Mouse (Mus musculus) brain, embryonic 14.5 days (tissue): Measurements from ENCODE around the gene Elovl5.

Source experiments
- CTCF ChIP-seq: fragments of 200-500 bp; IDR thresholded peaks from 2 replicates; pipeline ENCODE4 v1.5.1; 2012; ENCODE audit warnings: inconsistent platforms, mild to moderate bottlenecking, moderate library complexity, borderline replicate concordance; ENCODE audit not compliant: insufficient read depth, insufficient read length; ENCODE audit errors: extremely low read depth
- POLR2A ChIP-seq: fragments of 200-500 bp; IDR thresholded peaks from 2 replicates; pipeline ENCODE4 v1.6.1; 2012; ENCODE audit warnings: mild to moderate bottlenecking, inconsistent platforms, borderline replicate concordance; ENCODE audit not compliant: poor library complexity, insufficient read depth, insufficient read length, severe bottlenecking; ENCODE audit errors: extremely low read depth

- TF ChIP-seq CTCF (no peak), POLR2A (no peak)
Measured at GRCm38 (mm10) chr9:77964084-77964483, 46.9 kb downstream of the Elovl5 start.
